Mouse (Mus musculus) CD8-positive naive resting alpha-beta T cell, adult 2 months (primary cell): ENCODE results near the gene Etv2.

Source experiments
- DNase-seq, 2 experiments: peaks; one replicate each; pipeline ENCODE4 v3.0.0; 2022; ENCODE audit warnings: low read depth in 2 of 2, low spot score in 2 of 2

The Etv2 gene

DNA sequence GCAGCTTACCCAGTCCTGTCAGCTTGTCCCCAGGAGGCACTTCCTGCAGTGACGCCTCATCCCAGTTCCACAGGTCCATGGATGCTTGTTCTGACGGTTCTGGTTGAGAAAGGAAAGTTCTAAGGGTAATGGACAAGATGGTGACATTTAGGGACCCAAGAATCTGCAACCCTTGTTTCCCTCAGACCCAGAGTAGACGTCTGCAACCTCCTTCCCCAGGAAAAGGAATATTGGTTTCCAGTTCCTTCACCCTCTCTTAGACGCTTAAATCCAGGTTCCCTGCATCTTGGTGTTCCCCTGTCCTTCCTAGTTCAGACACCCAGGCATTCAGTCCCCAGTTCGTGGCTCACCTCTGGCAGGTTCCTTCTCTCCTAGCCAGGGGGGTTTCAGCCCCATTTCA lies at the start of gene Etv2:
Gene Etv2, minus strand, starts transcription at position 101 of the 400 bp plus-strand sequence.
- DNase-seq = no peak

- no peak for DNase-seq
These were observed 47.8 kb upstream of the Etv2 start for GRCm38 (mm10) chr7:30683425-30683824.

DNA sequence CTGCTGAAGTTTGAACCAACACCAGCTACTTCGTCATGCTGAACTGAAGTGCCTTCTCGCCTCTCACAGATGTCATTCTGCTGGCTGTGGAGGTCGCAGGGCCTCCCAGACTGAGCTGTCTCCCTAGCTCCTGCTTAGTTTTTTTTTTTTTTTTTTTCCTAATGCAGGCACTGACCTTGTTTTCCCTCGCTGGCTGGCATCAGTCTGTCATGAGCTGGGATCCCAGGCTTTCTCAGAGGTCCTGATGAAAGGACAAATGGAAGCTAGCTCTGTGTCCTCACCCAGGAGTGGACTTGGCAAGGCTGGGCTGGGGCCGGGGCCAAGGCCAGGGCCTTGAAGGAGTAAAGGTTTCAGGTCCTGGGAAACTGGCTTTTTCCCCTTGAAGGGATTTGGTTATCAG lies 46.2 kb upstream of the Etv2 start:
- no peak for DNase-seq

DNA sequence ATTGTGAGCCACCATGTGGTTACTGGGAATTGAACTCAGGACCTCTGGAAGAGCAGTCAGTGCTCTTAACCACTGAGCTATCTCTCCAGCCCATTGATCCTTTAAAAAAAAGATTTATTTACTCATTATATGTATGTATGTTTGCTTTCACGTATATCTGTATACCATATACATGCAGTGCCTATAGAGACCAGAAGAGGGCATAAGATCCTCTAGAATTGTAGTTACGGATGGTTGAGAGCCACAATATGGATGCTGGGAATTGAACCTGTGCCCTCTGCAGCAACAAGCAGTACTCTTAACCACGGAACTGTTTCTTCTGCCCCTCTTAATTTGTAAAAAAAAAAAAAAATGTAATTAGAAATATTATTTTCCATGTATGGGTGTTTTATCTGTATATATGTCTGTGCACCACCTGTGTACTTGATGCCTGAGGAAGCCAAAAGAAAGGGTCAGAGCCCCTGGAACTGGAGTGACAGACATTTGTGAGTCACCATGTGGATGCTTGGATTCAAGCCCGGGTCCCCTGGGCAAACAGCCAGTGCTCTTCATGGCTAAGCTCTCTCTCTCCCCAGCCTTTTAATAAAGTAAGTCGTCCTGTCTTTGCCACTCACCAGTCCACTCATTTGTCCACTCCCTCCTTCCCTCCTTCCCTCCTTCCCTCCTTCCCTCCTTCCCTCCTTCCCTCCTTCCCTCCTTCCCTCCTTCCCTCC lies 42.8 kb upstream of the Etv2 start:
- no peak for DNase-seq

DNA sequence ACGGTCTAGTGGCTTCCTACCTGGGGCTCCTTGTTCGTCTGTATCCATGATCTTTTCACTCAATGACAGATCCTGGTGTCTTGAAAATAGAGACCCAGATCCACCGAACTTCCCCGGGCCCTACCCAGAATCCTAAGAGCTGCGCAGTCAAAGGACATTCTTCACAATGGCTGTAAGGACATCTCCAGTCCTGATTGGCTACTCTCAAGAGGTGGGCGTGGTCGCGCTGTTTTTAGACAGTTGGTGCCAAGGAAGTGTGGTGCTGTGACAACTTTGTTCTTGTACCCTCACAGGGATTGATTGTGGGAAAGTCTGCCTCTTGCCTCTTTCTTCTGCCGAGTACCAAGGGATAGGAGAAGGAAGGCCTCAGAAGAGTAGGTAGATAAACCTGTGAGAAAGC lies 35.8 kb upstream of the Etv2 start, which contains the start of gene Pmis2:
Gene Pmis2, minus strand, starts transcription at position 126 of the 400 bp plus-strand sequence.
- DNase-seq = no peak

- no peak for DNase-seq
These were observed 33.6 kb upstream of the Etv2 start for GRCm38 (mm10) chr7:30669229-30669628.

- DNase-seq = no peak
These were observed 29.7 kb upstream of the Etv2 start for GRCm38 (mm10) chr7:30665321-30665720.

GRCm38 (mm10) chr7:30664529-30665200 lies 29.0 kb upstream of the Etv2 start, which contains the start of gene Haus5:
TSS of gene Haus5 (minus strand) at chr7:30664994.
- peak; percentile 87 to 94 for DNase-seq

- peak; percentile 94 to 95 for DNase-seq
These were observed 14.2 kb upstream of the Etv2 start, which contains the start of gene Rbm42 for GRCm38 (mm10) chr7:30649591-30650540. TSS of gene Rbm42 (minus strand) at chr7:30650317.

GRCm38 (mm10) chr7:30639083-30639482 lies 3.4 kb upstream of the Etv2 start:
- no peak for DNase-seq

DNA sequence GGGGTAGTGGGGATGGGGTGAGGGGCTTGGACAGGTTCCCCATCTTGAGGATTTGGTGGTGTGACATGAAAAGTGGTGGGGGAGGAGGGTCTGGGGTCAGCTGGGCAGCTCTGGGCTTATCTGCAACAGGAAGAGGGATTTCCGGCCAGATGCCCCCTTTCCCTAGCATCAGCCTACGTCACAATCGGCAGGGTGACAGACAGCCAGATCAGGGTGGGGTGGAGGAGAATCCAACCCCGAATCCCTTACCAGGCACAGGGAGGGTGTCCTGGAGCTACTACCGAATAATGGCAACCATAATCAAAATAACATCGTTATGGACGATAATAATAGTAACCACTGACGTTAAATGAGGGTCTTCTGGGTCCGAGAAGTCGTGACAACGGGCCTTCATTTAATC lies 743 bp upstream of the Etv2 start:
- no peak for DNase-seq

DNA sequence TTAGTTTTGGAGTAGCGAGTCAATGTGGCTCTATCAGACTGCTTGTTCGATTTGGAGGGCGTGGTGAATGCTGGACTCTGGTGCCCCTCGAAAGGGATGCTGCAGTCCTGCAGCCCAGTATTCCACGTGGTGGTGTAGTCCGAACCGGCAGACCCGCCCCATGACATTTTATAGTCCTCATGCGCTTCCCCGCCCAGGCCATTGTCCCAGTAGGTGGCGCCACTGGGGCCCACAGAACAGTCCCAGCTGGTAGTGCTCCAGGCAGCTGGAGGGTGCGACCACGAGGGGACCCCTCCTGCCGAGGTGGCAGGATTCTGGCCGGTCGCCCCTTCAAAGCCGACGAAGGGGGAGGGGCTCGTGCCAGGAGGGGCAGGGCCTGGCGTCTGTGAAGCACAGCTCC lies 1.0 kb downstream of the Etv2 start:
- DNase-seq = peak; percentile 38 to 56

- DNase-seq = no peak
These were observed 1.8 kb downstream of the Etv2 start for GRCm38 (mm10) chr7:30633762-30634412.

GRCm38 (mm10) chr7:30629013-30629412 lies 6.6 kb downstream of the Etv2 start:
- DNase-seq = no peak

- no peak for DNase-seq
These were observed 9.0 kb downstream of the Etv2 start for GRCm38 (mm10) chr7:30626647-30627046.

DNA sequence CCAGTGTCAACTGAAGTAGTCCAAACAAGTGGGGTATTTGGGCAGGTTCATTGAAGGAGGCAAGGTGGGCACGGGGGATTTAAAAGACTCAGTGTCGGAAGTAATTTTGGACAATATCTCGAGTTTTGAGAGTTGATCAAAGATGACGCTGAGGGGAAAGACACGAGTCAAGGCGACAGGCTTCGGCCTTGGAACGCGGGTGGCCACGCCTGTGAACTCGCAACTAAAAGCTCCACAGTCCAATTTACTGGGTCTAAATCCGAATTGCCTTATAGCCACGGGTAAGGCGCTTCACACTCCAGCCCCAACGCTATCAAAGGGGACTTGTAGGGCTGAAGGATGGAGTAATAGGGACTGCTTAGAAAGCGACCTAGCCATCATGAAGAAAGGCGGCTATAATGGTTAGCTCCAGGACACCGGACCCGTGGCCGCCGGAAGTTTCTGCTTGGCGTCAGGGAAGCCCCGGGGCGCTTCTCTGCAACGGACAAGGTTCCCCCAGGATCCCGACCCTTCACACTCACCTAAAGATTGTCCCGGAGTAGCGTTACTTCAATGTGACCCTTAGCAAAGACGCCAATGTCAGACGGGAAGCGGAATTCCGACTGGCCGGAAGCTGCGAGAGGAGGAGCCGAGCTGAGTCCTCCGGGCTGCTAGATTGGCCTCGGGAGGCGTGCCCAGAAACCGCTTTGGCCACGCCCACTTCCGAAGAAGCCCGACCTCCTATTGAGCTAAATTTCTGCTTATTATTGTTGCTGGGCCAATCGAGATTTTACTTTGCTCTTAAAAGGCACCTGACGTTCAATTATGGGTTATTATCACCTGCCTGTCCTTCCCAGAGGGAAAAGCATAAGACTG lies 9.9 kb downstream of the Etv2 start, which contains the start of gene Cox6b1:
Gene Cox6b1, minus strand, starts transcription at position 622 of the 855 bp plus-strand sequence.
- DNase-seq = peak; percentile 74 to 76

GRCm38 (mm10) chr7:30619202-30619601 lies 16.4 kb downstream of the Etv2 start:
- DNase-seq = peak in 1 of 2 experiments; percentile 32

GRCm38 (mm10) chr7:30618658-30619057 lies 17.0 kb downstream of the Etv2 start:
- DNase-seq = no peak

DNA sequence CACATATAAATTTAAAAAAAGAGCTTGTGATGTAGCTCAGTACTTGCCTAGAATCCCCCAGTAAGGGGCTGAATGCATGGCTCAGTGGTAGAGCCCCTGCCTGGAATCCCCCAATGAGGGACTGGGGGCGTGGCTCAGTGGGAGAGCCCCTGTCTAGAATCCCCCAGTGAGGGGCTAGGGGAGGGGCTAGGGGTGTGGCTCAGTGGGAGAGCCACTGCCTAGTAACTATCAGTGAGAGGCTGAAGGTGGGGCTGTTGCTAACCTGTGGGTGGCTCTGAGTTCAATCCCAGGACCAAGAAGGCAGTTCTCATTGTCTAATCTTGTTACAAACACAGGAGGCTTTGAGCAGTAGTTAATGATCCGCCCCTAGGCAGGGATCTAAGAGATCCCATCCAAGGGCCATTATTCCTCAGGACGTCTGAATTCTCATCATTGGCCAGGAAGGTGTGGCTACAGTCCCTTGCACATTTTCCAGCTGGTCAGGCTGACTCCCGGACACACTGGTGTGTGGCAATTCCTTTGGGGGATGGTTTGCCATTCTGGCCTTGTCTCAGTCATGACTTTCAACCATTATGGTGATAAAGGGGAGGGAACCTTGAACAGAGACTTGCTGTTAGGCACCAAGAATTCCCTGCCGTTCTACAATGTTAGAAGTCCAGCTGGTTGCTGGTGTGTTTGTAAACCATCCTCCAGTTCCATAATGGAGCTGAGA lies 20.4 kb downstream of the Etv2 start:
- DNase-seq = no peak
